Mouse (Mus musculus) erythroid progenitor cell, adult 5-6 weeks (primary cell): ENCODE measurements around the gene Jpt2. TPM values are rescaled to one million over a fixed set of nuclear protein-coding genes. Genes with fewer than 3 reads are reported as not detected.

Source experiments
- ATAC-seq: replicated peaks from 2 replicates; pipeline ENCODE4 v1.8.0; 2016; ENCODE audit warnings: moderate number of reproducible peaks, mild to moderate bottlenecking, moderate TSS enrichment, inconsistent platforms; ENCODE audit not compliant: poor library complexity, low FRiP score, severe bottlenecking
- total RNA-seq, 2 experiments: library from RNA; stranded (forward) in 1 of 2; stranded (reverse) in 1 of 2; fragments of 150-400 nt in 1 of 2; fragments of 186-747, 209-891 nt in 1 of 2; gene quantifications; 2 replicates each; pipeline versions ENCODE4 v1.2.3 to v1.2.4; 2015 to 2017; ENCODE audit warnings: low replicate concordance in 2 of 2

Jpt2 gene
- total RNA-seq, 2 experiments from 2014 or later, result 25.6 to 39.0 TPM

DNA sequence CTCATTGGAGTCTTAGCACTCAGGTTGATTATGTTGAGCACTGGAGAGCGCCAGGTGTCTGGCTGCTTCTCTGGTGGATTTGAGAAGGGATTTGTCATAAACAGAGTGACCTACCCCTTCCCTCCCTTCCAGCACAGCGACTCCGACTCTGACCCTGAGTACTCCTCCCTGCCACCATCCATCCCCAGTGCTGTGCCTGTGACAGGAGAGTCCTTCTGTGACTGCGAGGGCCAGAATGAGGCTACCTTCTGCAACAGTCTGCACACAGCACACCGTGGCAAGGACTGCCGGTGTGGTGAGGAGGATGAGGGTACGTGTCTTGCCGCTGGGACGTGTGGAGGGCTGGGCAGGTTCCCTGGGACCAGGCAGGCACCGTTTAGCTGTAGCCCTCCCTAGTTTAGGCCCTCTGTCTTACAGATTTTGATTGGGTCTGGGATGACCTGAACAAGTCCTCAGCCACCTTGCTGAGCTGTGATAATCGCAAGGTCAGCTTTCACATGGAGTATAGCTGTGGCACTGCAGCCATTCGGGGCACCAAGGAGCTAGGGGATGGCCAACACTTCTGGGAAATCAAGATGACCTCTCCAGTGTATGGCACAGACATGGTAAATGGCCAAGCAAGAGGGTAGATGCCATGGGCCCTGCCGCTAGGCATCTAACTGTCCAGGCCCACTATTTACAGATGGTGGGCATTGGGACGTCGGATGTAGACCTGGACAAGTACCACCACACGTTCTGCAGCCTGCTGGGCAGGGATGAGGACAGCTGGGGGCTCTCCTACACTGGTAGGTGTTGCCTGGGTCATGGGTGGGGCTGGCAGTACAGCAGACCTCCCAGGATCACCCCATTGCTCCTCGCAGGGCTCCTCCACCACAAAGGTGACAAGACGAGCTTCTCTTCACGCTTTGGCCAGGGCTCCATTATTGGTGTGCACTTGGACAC is 70.1 kb downstream of the Jpt2 start:
- no peak for ATAC-seq

- ATAC-seq, result no peak
Observed at GRCm38 (mm10) chr17:24888862-24889261, 71.6 kb downstream of the Jpt2 start.

Other genes starting within 250 kb of the Jpt2 start
- gene Rnf151, start 242.6 kb downstream of the Jpt2 start, total RNA-seq (2015; ENCODE audit: low replicate concordance), result not detected in 2 replicates
- not detected in 2 replicates for gene Rnf151, start 242.6 kb downstream of the Jpt2 start, total RNA-seq (2017; ENCODE audit: low replicate concordance)
- gene Rps2, start 242.6 kb downstream of the Jpt2 start, total RNA-seq (2015; ENCODE audit: low replicate concordance), result 1,299 and 1,601 TPM in 2 replicates
- gene Rps2, start 242.6 kb downstream of the Jpt2 start, total RNA-seq (2017; ENCODE audit: low replicate concordance), result 315 and 526 TPM in 2 replicates
- gene Ndufb10, start 236.2 kb downstream of the Jpt2 start, total RNA-seq (2015; ENCODE audit: low replicate concordance), result 178 and 200 TPM in 2 replicates
- 84.0 and 122 TPM in 2 replicates for gene Ndufb10, start 236.2 kb downstream of the Jpt2 start, total RNA-seq (2017; ENCODE audit: low replicate concordance)
- gene Rpl3l, start 232.9 kb downstream of the Jpt2 start, total RNA-seq (2015; ENCODE audit: low replicate concordance), result not detected in 2 replicates
- gene Rpl3l, start 232.9 kb downstream of the Jpt2 start, total RNA-seq (2017; ENCODE audit: low replicate concordance), result not detected in 2 replicates
- gene Msrb1, start 224.0 kb downstream of the Jpt2 start, total RNA-seq (2015; ENCODE audit: low replicate concordance), result 108 and 112 TPM in 2 replicates
- gene Msrb1, start 224.0 kb downstream of the Jpt2 start, total RNA-seq (2017; ENCODE audit: low replicate concordance), result 29.5 and 61.6 TPM in 2 replicates
- gene Hs3st6, start 207.7 kb downstream of the Jpt2 start, total RNA-seq (2015; ENCODE audit: low replicate concordance), result not detected in 2 replicates
- not detected in 2 replicates for gene Hs3st6, start 207.7 kb downstream of the Jpt2 start, total RNA-seq (2017; ENCODE audit: low replicate concordance)
- not detected in 2 replicates for gene Meiob, start 156.4 kb downstream of the Jpt2 start, total RNA-seq (2015; ENCODE audit: low replicate concordance)
- gene Meiob, start 156.4 kb downstream of the Jpt2 start, total RNA-seq (2017; ENCODE audit: low replicate concordance), result not detected in 2 replicates
- gene Hagh, start 120.5 kb downstream of the Jpt2 start, total RNA-seq (2015; ENCODE audit: low replicate concordance), result 350 and 357 TPM in 2 replicates
- 157 and 279 TPM in 2 replicates for gene Hagh, start 120.5 kb downstream of the Jpt2 start, total RNA-seq (2017; ENCODE audit: low replicate concordance)
- 50.5 and 87.6 TPM in 2 replicates for gene Fahd1, start 110.3 kb downstream of the Jpt2 start, total RNA-seq (2015; ENCODE audit: low replicate concordance)
- 73.2 and 83.4 TPM in 2 replicates for gene Fahd1, start 110.3 kb downstream of the Jpt2 start, total RNA-seq (2017; ENCODE audit: low replicate concordance)
- 0.84 TPM in 1 of 2 replicates, not detected in the other for gene Igfals, start 94.7 kb downstream of the Jpt2 start, total RNA-seq (2015; ENCODE audit: low replicate concordance)
- not detected in 2 replicates for gene Igfals, start 94.7 kb downstream of the Jpt2 start, total RNA-seq (2017; ENCODE audit: low replicate concordance)
- gene Nubp2, start 74.3 kb downstream of the Jpt2 start, total RNA-seq (2015; ENCODE audit: low replicate concordance), result 31.9 and 50.8 TPM in 2 replicates
- 35.0 and 44.1 TPM in 2 replicates for gene Nubp2, start 74.3 kb downstream of the Jpt2 start, total RNA-seq (2017; ENCODE audit: low replicate concordance)
- gene Spsb3, start 74.0 kb downstream of the Jpt2 start, total RNA-seq (2015; ENCODE audit: low replicate concordance), result 84.0 and 90.5 TPM in 2 replicates
- gene Spsb3, start 74.0 kb downstream of the Jpt2 start, total RNA-seq (2017; ENCODE audit: low replicate concordance), result 47.5 and 65.7 TPM in 2 replicates
- 6.3 and 14.4 TPM in 2 replicates for gene Eme2, start 65.6 kb downstream of the Jpt2 start, total RNA-seq (2015; ENCODE audit: low replicate concordance)
- gene Eme2, start 65.6 kb downstream of the Jpt2 start, total RNA-seq (2017; ENCODE audit: low replicate concordance), result 12.7 and 24.5 TPM in 2 replicates
- gene Mrps34, start 65.6 kb downstream of the Jpt2 start, total RNA-seq (2015; ENCODE audit: low replicate concordance), result 8.3 and 9.6 TPM in 2 replicates
- gene Mrps34, start 65.6 kb downstream of the Jpt2 start, total RNA-seq (2017; ENCODE audit: low replicate concordance), result 9.1 and 19.4 TPM in 2 replicates
- gene Nme3, start 64.2 kb downstream of the Jpt2 start, total RNA-seq (2015; ENCODE audit: low replicate concordance), result 151 and 169 TPM in 2 replicates
- gene Nme3, start 64.2 kb downstream of the Jpt2 start, total RNA-seq (2017; ENCODE audit: low replicate concordance), result 95.5 and 101 TPM in 2 replicates
- 132 and 177 TPM in 2 replicates for gene Mapk8ip3, start 23.7 kb downstream of the Jpt2 start, total RNA-seq (2015; ENCODE audit: low replicate concordance)
- 264 and 268 TPM in 2 replicates for gene Mapk8ip3, start 23.7 kb downstream of the Jpt2 start, total RNA-seq (2017; ENCODE audit: low replicate concordance)
- gene Cramp1l, start 55.1 kb upstream of the Jpt2 start, total RNA-seq (2015; ENCODE audit: low replicate concordance), result 49.9 and 54.4 TPM in 2 replicates
- 38.1 and 53.4 TPM in 2 replicates for gene Cramp1l, start 55.1 kb upstream of the Jpt2 start, total RNA-seq (2017; ENCODE audit: low replicate concordance)
- 129 and 130 TPM in 2 replicates for gene Ift140, start 55.4 kb upstream of the Jpt2 start, total RNA-seq (2015; ENCODE audit: low replicate concordance)
- 239 and 264 TPM in 2 replicates for gene Ift140, start 55.4 kb upstream of the Jpt2 start, total RNA-seq (2017; ENCODE audit: low replicate concordance)
- gene Tmem204, start 122.9 kb upstream of the Jpt2 start, total RNA-seq (2015; ENCODE audit: low replicate concordance), result not detected in 2 replicates
- gene Tmem204, start 122.9 kb upstream of the Jpt2 start, total RNA-seq (2017; ENCODE audit: low replicate concordance), result not detected in 2 replicates
- 3.2 and 5.0 TPM in 2 replicates for gene Telo2, start 155.3 kb upstream of the Jpt2 start, total RNA-seq (2015; ENCODE audit: low replicate concordance)
- 10.5 and 42.6 TPM in 2 replicates for gene Telo2, start 155.3 kb upstream of the Jpt2 start, total RNA-seq (2017; ENCODE audit: low replicate concordance)
- gene Ptx4, start 160.1 kb upstream of the Jpt2 start, total RNA-seq (2015; ENCODE audit: low replicate concordance), result not detected in 2 replicates
- not detected in 2 replicates for gene Ptx4, start 160.1 kb upstream of the Jpt2 start, total RNA-seq (2017; ENCODE audit: low replicate concordance)
- gene Clcn7, start 172.7 kb upstream of the Jpt2 start, total RNA-seq (2015; ENCODE audit: low replicate concordance), result 17.3 and 23.1 TPM in 2 replicates
- gene Clcn7, start 172.7 kb upstream of the Jpt2 start, total RNA-seq (2017; ENCODE audit: low replicate concordance), result 20.0 and 22.6 TPM in 2 replicates
- not detected in 2 replicates for gene Ccdc154, start 201.8 kb upstream of the Jpt2 start, total RNA-seq (2015; ENCODE audit: low replicate concordance)
- 2.6 TPM in 1 of 2 replicates, not detected in the other for gene Ccdc154, start 201.8 kb upstream of the Jpt2 start, total RNA-seq (2017; ENCODE audit: low replicate concordance)
- not detected in 2 replicates for gene Gm38655, start 214.8 kb upstream of the Jpt2 start, total RNA-seq (2015; ENCODE audit: low replicate concordance)
- gene Gm38655, start 214.8 kb upstream of the Jpt2 start, total RNA-seq (2017; ENCODE audit: low replicate concordance), result not detected in 2 replicates
- 5.0 and 7.9 TPM in 2 replicates for gene BC003965, start 223.9 kb upstream of the Jpt2 start, total RNA-seq (2015; ENCODE audit: low replicate concordance)
- 2.0 and 3.5 TPM in 2 replicates for gene BC003965, start 223.9 kb upstream of the Jpt2 start, total RNA-seq (2017; ENCODE audit: low replicate concordance)
- gene Unkl, start 227.7 kb upstream of the Jpt2 start, total RNA-seq (2015; ENCODE audit: low replicate concordance), result 28.8 and 41.9 TPM in 2 replicates
- gene Unkl, start 227.7 kb upstream of the Jpt2 start, total RNA-seq (2017; ENCODE audit: low replicate concordance), result 29.3 and 36.7 TPM in 2 replicates